Mouse (Mus musculus) frontal cortex, postnatal 36 days (tissue): Measurements from ENCODE around the gene Ndufa12.

Experiments used
- DNase-seq, 2 experiments: peaks; one replicate each; pipeline ENCODE4 v3.0.0; 2022; ENCODE audit warnings: low spot score in 2 of 2

Gene Ndufa12

DNA sequence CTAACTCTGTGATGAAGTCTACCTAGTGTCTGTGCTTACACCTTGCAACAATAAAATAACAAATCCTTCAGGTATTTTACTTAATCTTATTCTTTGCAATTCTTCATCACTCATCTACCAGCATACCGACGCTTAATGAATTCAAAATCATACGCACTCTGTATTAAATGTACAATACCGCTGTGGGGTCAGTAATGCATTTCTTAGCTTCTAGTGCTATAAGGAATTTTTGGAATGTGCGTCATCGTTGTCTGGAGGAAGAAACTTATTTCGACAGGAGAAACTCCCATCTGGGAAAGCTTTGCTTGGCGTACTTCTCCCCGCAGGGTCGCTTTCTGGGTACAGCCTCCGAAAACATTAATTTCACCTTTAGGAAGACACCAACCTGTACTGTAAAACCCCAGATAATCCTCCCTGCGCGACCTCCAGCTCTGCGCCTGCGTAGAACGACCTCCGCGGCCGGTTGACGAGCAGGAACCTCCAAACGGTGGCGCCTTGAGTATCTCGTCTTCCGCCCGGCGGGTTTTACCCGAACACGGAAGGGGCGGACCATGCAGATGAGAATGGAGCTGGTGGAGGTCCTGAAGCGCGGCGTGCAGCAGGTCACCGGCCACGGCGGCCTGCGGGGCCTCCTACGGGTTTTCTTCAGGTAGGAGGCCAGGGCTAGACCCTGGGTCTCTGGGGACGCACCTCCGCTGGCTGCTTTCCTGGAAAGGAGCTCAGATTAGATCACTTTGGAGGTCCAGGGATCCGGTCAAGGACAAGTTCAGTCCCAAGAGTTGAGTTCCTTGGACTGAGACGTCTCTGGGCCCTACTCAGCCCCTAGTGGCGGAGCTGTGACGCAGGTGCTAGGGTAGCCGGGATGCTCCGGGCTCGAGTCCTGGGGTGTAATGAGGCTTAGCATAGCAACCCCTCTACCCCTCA is at the start of gene Ndufa12:
Gene Ndufa12 (plus strand): TSS at position 239 of the 924 bp plus-strand sequence.
- peak; percentile 96 to 97 for DNase-seq

DNA sequence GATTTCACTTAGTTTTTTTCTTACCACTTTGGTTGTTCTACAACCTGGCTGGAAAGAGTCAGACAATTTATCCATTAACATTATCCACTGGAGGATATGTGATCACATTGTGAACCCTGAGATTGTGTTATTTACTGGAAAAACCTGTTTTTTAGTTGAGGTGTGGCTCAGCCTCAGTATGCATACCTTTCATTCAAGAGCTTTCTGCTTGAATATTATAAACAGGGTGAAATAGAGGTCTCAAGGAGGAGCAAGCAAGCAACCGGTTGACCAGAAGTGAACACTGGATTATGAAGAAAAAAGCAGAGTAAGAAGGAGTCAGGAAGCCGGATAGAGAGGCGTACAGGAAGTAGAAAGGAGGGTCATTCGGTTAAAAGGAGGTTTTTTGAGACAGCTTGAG is 47.0 kb upstream of the Ndufa12 start:
- no peak for DNase-seq

DNA sequence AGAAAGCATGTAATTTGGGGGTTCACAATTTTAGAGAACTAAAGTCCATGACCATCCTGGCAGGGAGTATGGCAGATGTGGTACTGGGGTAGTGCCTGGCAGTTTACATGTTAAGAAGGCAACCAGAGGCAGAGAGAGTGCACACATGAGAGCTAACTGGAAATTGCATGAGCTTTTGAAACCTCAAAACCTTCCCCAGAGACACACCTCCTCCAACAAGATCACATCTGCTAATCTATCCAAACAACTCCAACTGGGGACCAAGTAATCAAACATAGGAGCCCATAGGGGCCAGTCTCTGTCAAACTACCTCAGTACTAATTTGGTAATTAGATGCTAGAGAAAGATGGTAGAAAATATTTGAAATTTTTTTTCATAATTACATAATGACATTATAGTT is 44.7 kb upstream of the Ndufa12 start:
- no peak for DNase-seq

DNA sequence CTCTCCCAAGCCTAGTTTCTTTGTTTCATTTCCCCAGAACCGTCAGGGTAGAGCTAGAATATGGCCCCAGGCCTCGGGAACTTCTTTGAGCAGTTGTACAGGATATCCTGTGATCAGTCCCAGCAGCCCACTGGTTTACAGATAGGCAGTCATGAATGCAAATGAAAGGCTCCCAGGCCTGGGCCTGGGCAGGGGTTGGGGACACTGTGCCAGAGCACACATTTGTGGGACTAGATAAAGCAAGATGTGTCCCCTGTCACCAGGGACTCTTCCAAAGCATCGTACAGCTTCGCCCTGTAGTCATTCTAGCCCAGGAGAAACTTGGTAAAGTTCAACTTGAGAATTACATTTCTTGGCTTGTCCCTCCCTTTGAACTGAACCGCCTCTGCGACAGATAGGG is 39.6 kb upstream of the Ndufa12 start:
- no peak for DNase-seq

DNA sequence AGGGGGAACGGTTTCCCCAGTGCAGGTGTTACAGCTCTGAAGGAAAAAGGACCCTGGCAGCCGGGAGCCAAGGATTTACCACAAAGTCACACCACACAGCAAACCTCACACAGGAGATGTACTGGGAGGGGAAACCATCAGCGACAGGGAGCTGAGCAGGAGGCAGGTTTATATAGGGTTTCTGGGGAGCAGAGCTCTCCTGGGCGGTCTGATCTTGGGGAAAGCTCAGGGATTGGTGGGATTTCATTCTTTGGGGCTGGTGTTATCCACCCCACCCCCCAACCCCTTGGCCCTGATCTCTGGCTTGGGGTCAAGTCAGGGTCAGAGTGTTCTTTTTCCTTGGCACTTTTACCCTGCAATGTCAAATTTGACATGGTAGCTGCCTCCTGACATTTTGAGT is 39.1 kb upstream of the Ndufa12 start:
- DNase-seq, result no peak

DNA sequence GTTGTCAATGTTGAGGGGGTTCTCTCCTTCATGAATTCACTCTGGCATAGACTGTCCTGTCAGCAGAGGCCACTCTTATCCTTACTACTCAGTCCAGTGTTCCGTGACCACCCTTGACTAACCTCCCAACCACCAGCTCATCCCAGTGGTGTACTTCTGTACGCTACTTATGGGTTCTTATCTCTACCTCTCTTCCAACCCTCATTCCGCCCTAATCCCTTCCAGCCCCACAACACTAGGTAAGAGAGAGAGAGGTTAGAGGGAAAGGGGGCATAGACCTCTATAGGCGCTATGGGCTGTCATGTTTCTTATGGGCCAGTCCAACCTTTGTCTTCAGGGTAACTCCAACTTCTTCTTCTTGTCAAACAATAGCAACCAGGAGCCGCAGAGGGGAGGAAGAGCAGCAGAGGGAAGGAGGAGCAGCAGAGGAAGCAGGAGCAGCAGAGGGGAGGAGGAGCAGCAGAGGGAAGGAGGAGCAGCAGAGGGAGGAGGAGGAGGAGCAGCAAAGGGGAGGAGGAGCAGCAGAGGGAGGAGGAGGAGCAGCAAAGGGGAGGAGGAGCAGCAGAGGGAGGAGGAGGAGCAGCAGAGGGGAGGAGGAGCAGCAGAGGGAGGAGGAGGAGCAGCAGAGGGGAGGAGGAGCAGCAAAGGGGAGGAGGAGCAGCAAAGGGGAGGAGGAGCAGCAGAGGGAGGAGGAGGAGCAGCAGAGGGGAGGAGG is 37.3 kb upstream of the Ndufa12 start:
- no peak for DNase-seq

DNA sequence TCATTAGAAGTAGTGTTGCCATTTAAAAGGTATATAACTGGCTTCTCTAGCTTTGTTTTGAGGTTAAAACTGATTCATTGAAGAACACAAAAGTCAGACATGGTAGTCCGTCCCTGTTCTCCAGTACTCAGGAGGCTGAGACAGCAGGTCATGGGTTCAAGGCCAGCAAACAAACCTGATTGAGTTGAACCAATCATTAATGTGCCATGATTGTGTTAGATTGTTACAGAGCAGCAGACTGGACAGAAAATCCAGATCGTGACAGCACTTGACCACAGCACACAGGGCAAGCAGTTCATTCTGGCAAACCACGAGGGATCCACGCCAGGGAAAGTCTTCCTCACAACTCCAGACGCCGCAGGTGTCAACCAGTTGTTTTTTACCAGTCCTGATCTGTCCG is 36.5 kb upstream of the Ndufa12 start:
- DNase-seq, result no peak

DNA sequence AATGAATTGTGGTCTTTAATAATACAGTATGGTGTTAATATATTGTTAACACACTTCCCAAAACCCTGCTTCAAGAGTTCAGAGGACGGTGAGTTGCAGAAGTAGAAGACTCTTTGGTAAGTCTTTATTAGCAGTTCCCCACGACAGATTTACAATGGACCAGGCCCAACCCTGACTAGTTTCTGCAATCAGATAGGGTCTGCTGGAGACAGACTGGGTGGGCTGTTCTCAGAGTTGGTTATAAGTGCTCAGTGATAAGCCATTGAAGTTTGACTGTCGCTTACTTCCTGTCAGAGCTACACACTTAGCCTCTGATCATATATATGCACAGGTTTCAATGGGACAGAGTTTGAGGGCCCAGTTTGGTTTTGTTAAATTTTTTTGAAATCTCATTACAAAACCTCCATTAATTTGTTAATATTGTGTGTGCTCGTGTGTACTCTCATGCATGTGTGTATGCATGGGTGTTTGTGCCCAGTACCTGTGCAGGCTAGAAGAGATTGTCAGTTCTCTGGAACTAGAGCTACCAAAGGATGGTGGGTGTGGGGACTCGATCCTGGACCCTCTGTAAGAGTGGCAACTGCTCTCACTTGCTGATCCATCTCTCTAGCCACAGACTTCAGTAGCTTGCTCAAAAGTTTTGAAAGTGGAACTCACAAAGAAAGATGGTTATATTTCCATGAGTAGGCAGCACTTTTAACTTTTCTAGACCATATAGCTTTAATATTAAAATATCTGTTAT is 34.2 kb upstream of the Ndufa12 start:
- DNase-seq, result no peak

DNA sequence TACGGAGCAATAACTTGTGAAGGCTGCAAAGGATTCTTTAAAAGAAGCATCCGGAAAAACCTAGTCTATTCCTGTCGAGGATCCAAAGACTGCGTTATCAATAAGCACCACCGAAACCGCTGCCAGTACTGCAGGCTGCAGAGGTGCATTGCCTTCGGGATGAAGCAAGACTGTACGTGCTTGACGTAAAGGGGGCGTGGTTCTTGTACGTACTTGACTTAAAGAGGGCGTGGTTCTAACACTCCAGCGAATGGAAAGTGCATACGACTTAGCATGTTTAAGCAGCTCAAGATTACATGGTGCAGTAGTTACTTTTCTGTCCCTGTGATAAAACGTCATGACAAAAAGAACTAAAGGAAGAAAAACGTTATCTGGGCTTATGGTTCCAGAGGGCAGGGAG is 33.1 kb upstream of the Ndufa12 start:
- DNase-seq, result no peak

DNA sequence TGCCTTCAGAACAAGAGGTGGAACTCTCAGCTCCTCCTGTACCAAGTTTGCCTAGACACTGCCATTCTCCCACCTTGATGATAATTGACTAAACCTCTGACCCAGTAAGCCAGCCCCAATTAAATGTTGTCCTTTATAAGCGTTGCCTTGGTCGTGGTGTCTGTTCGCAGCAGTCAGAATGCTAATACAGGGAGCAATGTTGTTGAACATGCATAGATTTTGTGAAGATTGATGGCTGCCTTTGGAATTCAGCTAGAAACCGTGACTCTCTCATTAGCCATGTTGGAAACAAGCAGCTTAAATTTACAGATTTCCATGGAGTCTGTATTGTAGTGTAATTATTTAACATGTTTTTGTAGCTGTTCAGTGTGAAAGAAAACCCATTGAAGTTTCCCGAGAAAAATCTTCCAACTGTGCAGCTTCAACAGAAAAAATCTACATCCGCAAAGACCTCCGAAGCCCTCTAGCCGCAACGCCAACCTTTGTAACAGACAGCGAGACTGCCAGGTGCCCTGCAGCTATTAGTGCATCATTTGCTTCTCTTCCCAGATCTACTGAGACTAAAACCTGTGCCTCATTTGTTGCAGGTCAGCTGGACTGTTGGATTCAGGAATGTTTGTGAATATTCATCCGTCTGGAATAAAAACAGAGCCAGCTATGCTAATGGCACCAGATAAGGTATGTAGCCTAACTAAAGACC is 31.3 kb upstream of the Ndufa12 start:
- DNase-seq, result no peak

DNA sequence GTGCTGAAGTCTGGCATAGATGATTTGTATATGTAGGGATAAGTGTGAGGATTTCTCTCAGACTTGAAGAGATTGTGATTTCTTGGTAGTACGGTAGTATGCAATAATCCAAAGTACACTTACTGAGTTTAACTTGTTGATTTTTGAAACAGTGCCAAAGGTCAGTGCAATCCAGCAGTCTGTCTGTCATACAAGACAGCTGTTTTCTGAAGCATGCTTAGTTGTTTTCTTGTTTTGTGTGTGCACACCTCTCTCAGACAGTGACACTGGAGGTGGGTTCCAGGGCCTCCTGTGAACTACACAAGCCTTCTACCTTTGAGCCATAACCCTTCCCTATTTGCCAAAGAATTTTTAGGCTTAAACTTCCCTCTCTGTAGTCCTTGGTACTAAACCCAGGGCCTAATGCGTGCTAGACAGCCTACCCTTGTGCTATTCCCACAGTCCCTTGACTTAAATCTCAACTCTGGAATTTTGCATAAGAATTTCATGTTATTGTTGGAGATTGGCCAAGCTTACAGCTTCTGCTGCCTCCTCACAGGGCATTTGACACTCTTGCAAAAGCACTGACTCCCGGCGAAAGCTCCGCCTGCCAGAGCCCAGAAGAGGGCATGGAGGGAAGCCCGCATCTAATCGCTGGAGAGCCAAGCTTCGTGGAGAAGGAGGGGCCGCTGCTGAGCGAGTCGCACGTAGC is 26.9 kb upstream of the Ndufa12 start:
- no peak for DNase-seq

DNA sequence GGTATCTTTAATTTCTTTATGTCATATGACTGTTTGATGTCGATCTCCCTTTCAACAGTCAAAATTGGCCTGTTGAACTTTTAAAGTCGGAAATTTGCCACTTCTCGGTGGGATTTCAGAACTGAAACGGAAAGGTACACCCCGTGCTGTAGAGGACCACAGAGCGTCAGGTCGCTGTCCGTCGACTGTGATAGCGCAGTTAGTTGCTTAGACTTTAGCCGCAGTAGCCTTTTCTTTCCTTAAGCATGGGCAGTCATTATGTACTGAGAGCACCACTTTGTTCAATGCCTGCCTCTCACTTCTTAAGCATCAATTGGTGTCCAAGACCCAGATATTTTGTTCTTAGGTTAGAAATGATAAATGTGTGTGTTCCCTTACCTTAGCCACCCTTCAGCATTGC is 26.4 kb upstream of the Ndufa12 start:
- no peak for DNase-seq

DNA sequence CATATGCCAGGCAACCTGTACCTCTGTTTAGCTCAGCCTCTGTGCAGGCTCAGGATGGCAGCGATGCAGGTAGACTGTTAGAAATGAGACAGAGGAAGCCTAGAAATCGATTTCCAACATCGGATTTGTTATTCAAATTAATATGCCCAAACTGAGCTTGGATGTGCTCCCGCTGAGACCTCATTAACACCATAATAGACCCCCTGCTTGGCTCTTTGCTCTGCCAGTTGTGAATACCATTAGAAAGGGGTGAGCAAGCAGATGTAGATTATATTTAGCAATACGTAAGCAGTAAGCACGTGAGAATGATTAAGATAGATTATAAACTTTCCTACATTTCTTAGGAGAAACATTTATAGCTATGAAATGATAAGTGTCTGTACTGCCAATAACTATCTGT is 25.8 kb upstream of the Ndufa12 start:
- no peak for DNase-seq

DNA sequence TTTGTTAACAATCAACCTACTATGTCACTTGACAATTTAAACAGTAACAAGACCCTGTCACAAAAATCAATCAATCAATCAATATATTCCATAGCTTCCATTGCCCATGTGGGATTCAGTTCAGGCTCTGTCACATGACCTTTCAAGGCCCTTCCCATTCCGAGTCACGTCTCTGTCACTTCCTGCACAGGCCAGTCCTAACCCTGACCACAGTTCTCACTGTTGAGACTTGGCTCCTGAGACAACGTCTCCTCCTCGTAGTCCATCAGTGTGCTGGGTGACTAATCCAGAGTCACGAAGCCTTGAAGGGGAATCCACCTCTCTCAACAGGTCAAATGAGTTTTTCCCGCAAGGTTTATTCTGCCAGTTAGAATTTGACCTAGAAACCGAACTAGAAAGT is 23.9 kb upstream of the Ndufa12 start:
- DNase-seq, result no peak

DNA sequence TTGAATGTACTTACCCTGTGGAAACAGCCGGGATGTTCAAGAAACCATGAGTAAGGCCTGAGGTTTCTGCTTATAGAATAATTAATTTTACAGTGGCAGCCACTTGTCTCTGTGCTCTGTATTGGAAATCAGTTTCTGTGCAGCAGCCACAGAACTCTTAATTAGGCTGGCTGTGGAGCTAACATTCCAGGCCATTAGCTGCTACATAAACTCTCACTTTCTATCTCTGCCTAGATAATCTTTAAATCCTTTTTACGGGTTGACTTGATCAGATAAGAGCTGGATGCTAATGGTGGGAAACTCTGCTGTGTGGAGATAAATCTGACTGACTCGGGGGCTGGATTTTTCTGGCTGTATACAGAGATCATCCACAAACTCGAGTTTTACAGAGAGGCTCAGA is 15.3 kb upstream of the Ndufa12 start:
- no peak for DNase-seq

DNA sequence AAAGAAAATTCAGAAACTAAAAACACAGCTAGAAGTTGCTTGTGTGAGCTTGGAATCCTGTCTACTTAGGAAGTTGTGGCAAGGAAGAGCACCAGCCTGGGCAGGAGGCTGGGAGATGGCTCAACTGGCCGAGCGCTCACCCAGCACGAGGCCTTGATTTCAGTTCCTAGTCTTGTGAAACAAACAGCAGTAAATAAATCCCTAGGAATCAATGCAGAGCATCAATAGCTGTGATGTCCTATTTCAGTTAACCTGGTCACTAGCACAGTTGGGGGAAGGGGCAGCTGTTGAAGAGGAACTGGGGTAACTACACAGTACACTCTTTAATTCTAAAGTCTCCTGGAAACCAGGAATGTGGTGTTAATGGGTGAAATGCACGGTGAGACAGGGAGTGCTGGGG is 6.5 kb downstream of the Ndufa12 start:
- no peak for DNase-seq

DNA sequence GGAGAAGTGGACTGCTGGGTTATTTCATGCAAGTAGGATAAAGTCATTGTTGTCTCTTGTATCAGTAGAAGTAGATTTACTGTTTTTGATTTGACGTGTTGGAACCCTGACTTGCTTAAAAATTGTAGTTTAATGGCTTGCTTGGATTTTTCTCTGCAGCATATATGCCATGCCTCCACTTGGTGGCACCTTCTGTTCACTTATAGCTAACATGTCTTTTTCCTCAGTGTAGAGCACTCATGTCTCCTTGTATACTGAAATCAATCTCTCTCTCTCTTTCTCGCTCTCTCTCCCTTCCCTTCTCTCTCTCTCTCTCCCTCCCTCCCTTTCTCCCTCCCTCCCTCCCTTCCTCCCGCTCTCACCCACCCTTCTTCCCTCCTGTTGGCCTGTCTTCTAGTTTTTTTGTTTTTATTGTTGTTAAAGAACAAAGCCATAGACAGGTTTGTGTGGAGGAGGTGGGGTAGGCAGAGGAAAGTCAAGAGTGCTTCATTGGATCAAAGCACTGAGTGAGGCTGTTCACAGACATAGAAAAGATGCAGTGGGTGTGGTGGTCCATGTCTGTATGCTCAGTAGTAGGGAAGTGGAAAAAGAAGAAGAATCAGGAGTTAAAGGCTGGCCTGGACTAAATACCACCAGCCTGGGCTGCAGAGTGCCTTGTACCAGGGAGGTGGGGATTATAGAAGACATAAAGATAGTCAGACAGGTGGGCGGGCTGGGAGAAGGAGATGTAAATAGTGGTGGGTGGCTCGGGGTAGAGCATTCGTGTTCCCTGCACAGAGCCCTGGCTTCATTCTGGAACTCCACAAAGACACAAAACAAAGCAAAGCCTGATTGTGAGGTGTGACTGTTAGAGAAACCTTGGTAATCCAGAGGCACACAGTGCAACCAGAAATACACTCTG is 12.4 kb downstream of the Ndufa12 start:
- peak; percentile 25 to 45 for DNase-seq

DNA sequence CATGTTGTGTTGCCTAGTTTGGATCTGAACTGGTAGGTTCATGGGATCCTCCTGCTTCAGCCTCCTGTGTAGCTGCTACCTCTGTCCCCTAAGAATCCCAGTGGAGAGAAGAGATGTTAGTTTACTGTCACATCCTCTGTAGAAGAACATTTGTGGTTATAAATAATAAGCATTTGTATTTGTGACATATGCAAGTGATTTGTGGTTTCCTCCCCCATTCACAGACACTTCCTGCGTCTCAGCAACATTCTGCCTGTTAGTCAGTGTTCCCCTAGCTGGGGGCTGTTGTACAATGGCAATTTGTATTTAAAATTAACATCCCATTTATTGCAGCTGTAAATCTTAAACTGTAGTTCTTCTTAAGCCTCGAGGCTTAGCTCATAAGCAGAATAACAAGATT is 13.2 kb downstream of the Ndufa12 start:
- DNase-seq, result no peak

DNA sequence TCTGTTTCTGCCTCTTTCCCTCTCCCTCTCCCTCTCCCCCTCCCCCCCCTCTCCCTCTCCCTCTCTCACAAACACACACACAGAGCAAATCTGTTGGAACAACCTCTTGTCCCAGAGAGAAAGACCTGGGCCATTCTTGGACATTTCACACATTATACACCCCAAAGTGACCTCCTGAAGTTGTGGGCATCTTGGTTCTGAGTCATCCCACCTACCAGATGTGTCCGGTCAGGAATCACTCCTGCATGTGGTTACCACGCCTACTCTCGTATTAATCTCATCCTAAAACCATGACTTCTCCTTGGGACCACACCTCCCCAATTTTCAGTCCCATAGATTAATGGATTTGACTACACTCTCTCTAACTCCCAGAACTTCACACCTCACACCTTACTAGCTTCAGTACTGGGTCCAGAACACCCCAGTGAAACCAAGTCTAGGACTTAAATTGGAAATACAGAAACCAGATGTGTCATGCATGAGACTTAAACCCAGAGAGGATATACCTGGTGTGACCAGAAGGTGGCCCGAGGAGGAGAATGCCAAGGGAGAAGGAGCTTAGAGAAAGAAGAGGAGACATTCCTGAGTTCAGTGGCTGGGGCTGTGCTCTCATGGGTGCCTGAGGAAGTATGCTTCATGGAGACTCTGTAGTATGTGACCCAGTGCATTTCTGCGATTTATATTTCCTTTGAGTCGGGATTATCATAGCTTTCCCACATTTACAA is 26.7 kb downstream of the Ndufa12 start:
- DNase-seq, result no peak
